Mouse (Mus musculus) layer of hippocampus, adult 2 months (tissue): Measurements from ENCODE around the gene Tmem87b. TPM values are rescaled to one million over a fixed set of nuclear protein-coding genes. Genes with fewer than 3 reads are reported as not detected.

Source experiments
- DNase-seq, 2 experiments: peaks; one replicate each; pipeline ENCODE4 v3.0.0; 2022; ENCODE audit warnings: low spot score in 2 of 2
- H3K27ac ChIP-seq: fragments of 200-600 bp; 2 replicates; pipeline ENCODE4 v1.8.1; 2022
- H3K4me3 ChIP-seq: fragments of 200-600 bp; 2 replicates; pipeline ENCODE4 v1.8.1; 2022; ENCODE audit warnings: mild to moderate bottlenecking
- CTCF ChIP-seq: fragments of 200-600 bp; conservative IDR thresholded peaks from 2 replicates; pipeline ENCODE4 v1.8.1; 2022; ENCODE audit warnings: antibody characterized with exemption, mild to moderate bottlenecking, moderate library complexity
- total RNA-seq, 2 experiments: library from RNA; stranded (reverse); gene quantifications; 2 replicates each; pipeline ENCODE4 v1.2.3; 2021

Gene Tmem87b
- total RNA-seq, 2 experiments from 2014 or later = 34.7 to 36.3 TPM

DNA sequence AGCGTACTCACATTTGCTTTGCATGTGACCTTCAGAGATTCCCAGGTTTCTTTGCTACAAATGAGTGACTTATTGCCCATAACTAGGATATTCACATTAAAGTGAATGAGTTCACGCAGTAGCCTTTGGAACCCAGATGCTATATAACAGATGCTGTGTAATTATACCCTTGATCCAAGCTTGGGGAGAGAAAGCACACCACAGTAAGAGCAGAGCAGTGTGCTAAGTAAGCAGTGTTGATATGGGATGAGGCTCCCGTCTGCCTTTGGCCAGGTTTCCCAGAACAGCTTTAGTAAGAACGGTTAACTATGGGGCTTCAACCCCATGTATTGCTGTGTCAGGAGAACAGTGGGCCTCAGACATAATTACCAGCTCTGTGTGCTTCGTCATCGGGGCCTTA, 24.0 kb upstream of the Tmem87b start:
- no peak for TF ChIP-seq CTCF
- no peak overlapping the region for H3K4me3 ChIP-seq
- no peak for DNase-seq

DNA sequence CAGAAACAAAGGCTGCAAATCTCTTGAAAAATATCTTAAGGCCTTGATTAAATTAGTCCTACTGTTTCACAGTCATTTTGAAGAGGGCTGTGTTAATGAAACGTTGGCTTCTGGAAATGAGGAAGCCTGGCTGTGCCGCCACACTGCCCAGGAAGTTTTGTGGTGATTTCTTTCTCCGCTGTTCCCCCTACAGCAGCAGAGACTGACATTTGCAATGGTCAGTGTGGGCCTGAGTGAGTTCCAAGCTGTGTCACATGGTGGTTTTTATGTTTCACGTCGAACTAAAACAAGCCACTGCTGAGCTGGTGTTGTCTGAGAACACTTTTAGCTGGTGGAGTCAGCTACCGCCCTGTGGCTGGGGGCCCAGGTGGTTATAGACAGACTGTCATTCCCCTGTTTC, 21.5 kb upstream of the Tmem87b start:
- DNase-seq = no peak
- peak overlapping the region; percentile 21; the same call in 1 of the 2 replicates for H3K27ac ChIP-seq
- no peak for TF ChIP-seq CTCF
- H3K4me3 ChIP-seq = no peak overlapping the region

More for the DNA sequence above, 24.0 kb upstream of the Tmem87b start:
- no peak overlapping the region for H3K27ac ChIP-seq

DNA sequence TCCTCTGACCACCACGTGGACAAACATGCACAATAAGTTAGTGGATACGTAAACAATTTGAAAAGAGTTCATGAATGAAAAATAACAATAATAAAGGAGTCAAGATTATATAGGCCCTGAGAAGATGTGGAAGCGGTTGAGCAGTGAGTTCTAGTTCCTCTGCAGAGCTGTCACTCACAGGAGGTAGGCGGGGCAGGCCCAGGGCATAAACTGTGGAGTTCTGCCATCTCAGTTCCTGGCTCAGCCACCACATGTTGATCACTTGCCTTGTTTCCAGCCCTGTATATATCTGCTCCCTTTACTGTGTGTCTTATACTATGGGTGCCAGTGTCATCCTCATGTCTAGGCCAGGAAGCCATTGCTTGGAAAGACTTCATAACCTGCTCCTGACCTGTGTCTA, 14.5 kb upstream of the Tmem87b start:
- DNase-seq = no peak
- TF ChIP-seq CTCF = no peak
- H3K4me3 ChIP-seq = no peak overlapping the region
- no peak overlapping the region for H3K27ac ChIP-seq

DNA sequence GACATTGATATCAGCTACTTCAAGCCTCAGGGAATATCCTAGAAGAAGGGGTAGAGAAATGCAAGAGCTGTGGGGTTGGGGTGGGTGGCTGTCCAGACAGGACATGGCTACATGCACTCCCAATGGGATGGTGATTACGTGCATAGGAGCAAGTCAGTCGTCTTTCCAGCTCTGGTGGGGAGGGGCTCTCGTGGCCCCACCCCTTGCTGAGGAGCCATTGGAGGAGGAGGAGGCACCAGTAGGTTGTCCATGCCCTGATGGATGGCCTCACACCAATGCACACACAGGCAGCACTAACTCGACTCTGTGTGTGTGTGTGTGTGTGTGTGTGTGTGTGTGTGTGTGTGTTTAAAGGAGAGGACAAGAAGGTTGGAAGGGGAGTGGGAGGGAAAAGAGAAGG, 12.6 kb upstream of the Tmem87b start:
- TF ChIP-seq CTCF = no peak
- no peak overlapping the region for H3K27ac ChIP-seq
- H3K4me3 ChIP-seq = no peak overlapping the region
- no peak for DNase-seq

DNA sequence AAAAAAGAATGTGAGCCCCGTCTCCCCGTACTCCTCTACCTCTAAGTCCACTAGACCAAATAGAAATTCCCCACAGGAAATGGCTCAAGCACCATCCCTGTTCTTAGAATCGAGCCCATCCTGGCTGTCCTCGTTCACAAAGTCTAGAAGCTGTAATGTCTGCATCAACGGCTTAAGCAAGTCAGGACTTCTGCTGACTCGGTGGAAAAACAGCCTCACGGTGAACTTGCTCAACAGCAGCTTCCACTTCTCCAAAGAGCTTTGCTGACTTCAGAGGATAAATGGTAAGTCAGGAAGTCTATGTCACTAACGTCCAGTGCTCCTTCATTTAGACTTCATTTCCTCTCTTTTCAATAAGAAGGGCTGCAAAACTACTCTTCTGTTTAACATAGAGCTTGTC, 11.4 kb upstream of the Tmem87b start:
- DNase-seq = no peak
- peak overlapping the region; percentile 64; the same call in 1 of the 2 replicates for H3K27ac ChIP-seq
- no peak for TF ChIP-seq CTCF
- no peak overlapping the region for H3K4me3 ChIP-seq

DNA sequence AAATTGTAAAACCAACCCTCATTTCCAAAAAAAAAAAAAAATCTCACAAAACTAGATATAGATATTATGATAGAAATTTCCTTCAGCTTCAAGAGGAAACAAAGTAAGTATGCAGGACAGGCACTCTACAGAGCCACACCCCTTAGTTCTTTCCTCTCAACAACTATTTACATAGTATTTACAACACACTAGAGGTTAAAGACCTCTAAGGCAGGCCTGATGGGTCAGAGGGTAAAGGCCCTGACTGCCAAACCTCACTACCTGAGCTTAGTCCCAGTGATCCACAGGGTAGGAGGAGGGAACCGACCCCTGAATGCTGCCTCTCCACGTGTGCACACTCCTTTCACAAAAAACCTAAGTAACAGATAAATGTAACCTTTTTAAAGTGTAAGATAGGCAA, 5.2 kb upstream of the Tmem87b start:
- H3K27ac ChIP-seq = no peak overlapping the region
- DNase-seq = no peak
- no peak for TF ChIP-seq CTCF
- H3K4me3 ChIP-seq = no peak overlapping the region

DNA sequence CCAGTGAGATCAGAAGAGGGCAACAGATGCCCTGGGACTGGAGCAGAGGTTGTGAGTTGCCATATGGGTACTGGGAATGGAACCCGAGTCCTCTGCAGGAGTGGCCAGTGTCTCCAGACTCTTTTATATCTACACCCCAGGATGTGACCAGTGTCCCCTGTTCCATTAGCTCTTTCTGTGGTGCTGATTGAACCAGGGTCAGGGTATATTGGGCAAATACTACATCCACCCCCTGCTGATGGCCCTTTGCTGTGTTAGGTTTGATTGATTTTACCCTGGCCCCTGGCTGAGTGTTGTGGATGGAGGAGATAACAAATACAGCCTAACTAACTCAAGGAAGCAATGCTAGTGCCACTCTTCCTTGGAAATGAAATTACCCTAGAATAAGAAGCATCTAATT, 1.6 kb upstream of the Tmem87b start:
- no peak for TF ChIP-seq CTCF
- no peak overlapping the region for H3K4me3 ChIP-seq
- H3K27ac ChIP-seq = no peak overlapping the region
- no peak for DNase-seq

DNA sequence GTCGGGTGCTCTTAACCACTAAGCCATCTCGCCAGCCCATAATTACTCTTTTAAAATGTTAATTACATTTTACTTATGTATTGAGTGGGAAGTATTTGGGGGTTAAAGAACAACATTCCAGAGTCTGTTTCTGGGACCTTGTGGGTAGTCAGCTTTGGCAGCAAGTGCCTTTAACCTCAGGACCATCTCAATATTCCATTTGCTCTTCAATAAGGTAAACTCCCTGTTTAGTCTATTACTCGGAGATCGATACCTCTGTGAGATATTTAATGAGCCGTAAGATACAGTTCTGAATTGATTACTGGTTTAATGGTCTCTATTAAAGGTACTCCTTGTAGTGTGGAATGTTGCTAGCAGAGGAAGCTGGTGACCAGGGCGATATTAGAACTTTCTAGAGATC, 1.0 kb upstream of the Tmem87b start:
- no peak for TF ChIP-seq CTCF
- Histone ChIP-seq H3K4me3 (peak overlapping the region; percentile 93), H3K27ac (peak overlapping the region; percentile 85)
- DNase-seq = no peak

DNA sequence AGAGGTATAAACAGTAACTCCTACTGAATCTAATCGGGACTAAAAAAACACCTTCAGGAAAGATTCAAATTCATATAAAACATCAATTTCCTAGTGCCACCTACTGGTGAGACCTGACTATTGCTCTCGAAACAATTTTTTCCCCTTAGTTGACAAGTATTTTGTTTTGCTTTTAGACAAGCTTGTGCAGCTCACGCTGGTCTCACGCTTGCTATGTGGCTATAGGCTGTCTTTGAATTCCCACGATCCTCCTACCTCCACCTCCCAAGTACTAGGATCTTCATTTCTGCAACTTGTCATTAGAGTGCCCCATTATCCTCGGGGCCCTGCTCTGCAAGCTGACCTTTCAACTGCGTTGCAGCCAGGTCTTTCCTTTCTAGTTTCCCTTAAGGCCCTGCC, 532 bp upstream of the Tmem87b start:
- Histone ChIP-seq H3K4me3 (peak overlapping the region; percentile 93), H3K27ac (peak overlapping the region; percentile 85)
- peak; percentile 65 to 74 for DNase-seq
- TF ChIP-seq CTCF = peak; percentile 96

DNA sequence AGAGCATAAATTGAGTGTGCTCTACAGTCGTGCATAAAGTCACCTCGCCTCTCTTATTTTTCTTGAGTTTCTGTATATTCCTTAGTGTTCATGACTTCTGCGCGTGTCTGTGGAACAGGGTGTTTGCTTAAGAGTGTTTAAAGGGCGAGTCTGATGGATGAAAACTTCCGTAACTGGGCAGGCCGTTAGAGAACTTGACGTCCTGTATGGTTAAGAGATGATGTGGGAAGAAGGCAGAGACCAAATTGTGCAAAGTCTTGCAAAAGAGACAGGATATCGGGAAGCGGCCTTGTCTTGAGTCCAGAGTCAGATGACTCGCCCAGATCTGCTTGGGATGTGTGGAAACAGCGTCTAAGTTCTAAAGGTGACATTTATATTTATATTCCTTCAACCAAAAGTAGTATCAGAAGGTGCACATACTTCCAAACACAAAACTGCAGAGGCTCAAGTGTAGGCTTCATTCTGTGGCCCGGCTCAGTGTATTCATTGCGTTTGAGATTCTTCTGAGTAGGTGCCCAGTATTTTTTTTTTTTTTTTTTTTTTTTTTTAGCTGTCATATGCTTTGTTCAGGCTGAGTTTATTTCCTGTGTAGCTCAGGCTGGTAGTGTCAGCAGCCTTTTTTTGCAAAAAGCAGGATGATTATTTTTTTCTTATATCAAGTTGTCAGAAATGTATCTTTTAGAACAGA, 1.2 kb downstream of the Tmem87b start:
- H3K27ac ChIP-seq = peak overlapping the region; percentile 92
- no peak for DNase-seq
- peak overlapping the region; percentile 93 for H3K4me3 ChIP-seq
- TF ChIP-seq CTCF = no peak

DNA sequence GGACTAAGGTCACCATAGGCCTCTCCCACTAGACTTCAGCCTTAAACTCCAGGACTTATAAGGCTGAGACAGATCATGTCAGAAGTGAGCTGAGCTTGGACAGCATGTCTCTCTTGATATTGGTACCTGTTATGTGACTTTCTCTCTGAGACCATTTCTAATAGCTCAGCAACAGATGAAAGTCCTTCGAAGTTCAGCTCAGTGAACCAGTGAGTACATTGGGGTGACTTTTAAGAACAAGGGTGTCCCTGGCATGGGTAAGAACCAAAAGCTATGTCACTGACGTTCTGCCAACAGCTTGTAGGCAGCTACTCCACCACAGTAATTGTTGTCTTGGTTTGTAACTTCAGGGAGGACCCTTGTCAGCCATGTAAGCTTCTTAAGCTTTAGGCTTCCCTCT, 2.7 kb downstream of the Tmem87b start:
- DNase-seq = no peak
- no peak for TF ChIP-seq CTCF
- Histone ChIP-seq H3K4me3 (no peak overlapping the region), H3K27ac (no peak overlapping the region)

DNA sequence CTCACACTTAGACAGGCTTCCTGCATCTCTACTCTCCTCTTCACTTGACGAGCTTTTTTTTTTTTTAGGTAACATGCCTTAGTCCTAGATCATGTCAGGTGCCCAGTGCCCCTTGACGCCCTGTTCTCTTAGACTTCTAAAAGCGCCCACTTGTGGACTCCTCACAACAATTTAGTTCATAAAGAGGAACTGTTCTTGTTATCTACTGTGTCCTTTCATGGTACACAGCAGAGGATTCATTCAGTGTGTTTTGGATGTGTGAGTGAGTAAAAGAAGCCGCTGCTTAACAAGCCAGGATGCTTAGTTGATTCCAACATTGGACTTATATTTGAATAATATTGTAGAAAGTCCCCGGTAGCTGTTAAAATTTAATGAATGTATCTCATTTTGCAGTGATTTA, 6.0 kb downstream of the Tmem87b start:
- DNase-seq = no peak
- TF ChIP-seq CTCF = no peak
- no peak overlapping the region for H3K4me3 ChIP-seq
- no peak overlapping the region for H3K27ac ChIP-seq

DNA sequence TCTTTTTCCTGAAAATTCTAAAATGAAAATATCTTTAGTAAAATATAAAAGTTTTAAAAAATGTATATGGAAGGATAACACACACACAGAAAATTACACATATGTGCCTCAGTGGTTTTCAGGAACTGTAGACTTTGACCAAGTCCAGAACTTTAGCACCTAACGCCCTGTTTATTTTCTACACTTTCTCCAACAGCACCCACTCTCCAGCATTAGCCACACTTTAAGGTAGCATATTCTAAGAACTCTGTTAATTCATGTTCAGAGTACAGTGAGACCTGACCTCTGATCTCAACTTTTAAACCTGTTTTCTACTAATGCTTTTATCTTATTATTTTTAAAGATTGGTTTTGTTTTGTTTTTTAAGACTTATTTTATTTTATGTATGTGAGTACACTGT, 9.9 kb downstream of the Tmem87b start:
- H3K27ac ChIP-seq = no peak overlapping the region
- H3K4me3 ChIP-seq = no peak overlapping the region
- DNase-seq = no peak
- TF ChIP-seq CTCF = no peak

DNA sequence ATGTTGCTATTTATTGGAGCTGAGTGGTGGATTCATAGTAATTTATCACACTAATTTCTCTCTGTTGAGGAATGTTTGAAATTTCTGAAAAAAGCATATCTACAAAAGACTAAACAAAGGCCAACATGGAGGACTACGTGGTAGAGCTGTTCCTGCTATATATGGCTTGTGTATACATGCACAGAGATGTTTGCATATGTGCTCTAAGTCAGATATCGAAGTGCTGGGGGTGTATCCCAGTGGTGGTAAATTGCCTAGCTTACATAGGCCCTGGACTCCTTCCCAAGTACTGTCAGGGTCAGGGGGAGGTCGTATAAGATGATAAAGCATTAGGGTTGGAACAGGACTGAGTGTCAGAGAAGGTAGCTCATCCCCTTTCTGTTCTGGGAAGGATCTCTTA, 14.7 kb downstream of the Tmem87b start:
- Histone ChIP-seq H3K4me3 (no peak overlapping the region), H3K27ac (no peak overlapping the region)
- TF ChIP-seq CTCF = no peak
- no peak for DNase-seq
